Mouse (Mus musculus) spleen, adult 2 months (tissue): Measurements from ENCODE around the gene Wipf1. TPM values are rescaled to one million over a fixed set of nuclear protein-coding genes. Genes with fewer than 3 reads are reported as not detected.

ENCODE experiments used
- DNase-seq, 2 experiments: peaks; one replicate each; pipeline versions ENCODE4 v3.0.0 to v3.0.0-alpha.2; 2012 to 2021; ENCODE audit warnings: low spot score in 2 of 2, low read depth in 1 of 2
- H3K27ac ChIP-seq: fragments of 200-500 bp; 2 replicates; pipeline ENCODE4 v1.5.1; 2012; ENCODE audit warnings: low read length, inconsistent platforms; ENCODE audit not compliant: insufficient read depth
- H3K27me3 ChIP-seq: fragments of 200-500 bp; 2 replicates; pipeline ENCODE4 v1.6.1; 2012; ENCODE audit warnings: mild to moderate bottlenecking, moderate library complexity, low read length, inconsistent platforms; ENCODE audit not compliant: control insufficient read depth, insufficient read depth
- H3K36me3 ChIP-seq: fragments of 200-500 bp; 2 replicates; pipeline ENCODE4 v1.6.1; 2012; ENCODE audit warnings: mild to moderate bottlenecking, low read length, inconsistent platforms; ENCODE audit not compliant: control insufficient read depth, insufficient read depth
- H3K4me1 ChIP-seq: fragments of 200-500 bp; 2 replicates; pipeline ENCODE4 v1.6.1; 2011; ENCODE audit warnings: inconsistent platforms; ENCODE audit not compliant: control insufficient read depth, insufficient read depth, insufficient read length
- H3K4me3 ChIP-seq: fragments of 200-500 bp; 2 replicates; pipeline ENCODE4 v1.5.1; 2011; ENCODE audit warnings: mild to moderate bottlenecking, inconsistent platforms; ENCODE audit not compliant: insufficient read depth, insufficient read length; ENCODE audit errors: extremely low read depth
- CTCF ChIP-seq: fragments of 200-500 bp; IDR thresholded peaks from 2 replicates; pipeline ENCODE4 v1.5.1; 2011; ENCODE audit warnings: mild to moderate bottlenecking, inconsistent platforms; ENCODE audit not compliant: insufficient read depth, insufficient read length, insufficient replicate concordance; ENCODE audit errors: extremely low read depth
- POLR2A ChIP-seq: fragments of 200-500 bp; IDR thresholded peaks from 2 replicates; pipeline ENCODE4 v1.6.1; 2011; ENCODE audit warnings: low read depth, low read length, inconsistent platforms
- WGBS: fragments of 180-500 bp; shearing (Covaris S2); methylation state at CpG from one replicate; pipeline ENCODE4 v1.1.7; 2018; 5-methylcytosine and 5-hydroxymethylcytosine counted together
- polyA plus RNA-seq: library from polyadenylated mRNA; depleted of rRNA; stranded (reverse); fragments of >200 nt; gene quantifications from 2 replicates; pipeline ENCODE4 v1.2.3, GENCODE M21; 2012

Wipf1 gene
- polyA plus RNA-seq, 1 experiment = 58.7 TPM

GRCm38 (mm10) chr2:73456886-73457285 lies 72.6 kb downstream of the Wipf1 start:
- TF ChIP-seq POLR2A (no peak), CTCF (no peak)
- Histone ChIP-seq H3K36me3 (peaks cover 2% of the 10 kb centered on the region), H3K4me3 (no peak overlapping the region), H3K27ac (peak overlapping the region; percentile 81), H3K4me1 (peaks cover 23% of the 10 kb centered on the region; the same call in 1 of the 2 replicates), H3K27me3 (no peaks in the 10 kb centered on the region)
- no peak for DNase-seq
- WGBS = 81% methylated on average over 6 of the region's 6 CpGs

DNA sequence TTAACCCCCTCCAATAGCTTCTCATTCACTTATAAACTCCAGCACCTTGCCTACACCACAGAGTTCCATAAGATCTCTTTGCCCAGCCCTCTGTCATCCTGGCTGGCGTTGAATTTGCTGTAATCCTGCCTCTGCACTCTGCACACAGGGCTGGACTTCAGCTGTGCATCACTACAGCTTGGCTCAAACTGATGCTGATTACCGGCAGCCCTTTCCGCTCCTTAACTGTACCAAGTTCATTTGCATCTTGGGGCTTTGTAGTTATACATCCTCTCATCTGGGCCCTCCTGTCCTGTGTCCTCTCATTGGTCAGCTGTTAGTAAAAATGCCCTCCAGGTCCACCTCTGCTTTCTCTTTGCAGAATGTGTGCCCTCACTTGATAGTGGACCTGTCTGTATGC lies 73.4 kb downstream of the Wipf1 start:
- WGBS = 44% methylated on average over 3 of the region's 3 CpGs
- TF ChIP-seq POLR2A (no peak; the same call in 1 of the 2 replicates), CTCF (no peak)
- Histone ChIP-seq H3K4me3 (peak overlapping the region; percentile 28), H3K27me3 (no peaks in the 10 kb centered on the region), H3K36me3 (peaks cover 2% of the 10 kb centered on the region), H3K4me1 (peaks cover 27% of the 10 kb centered on the region), H3K27ac (peak overlapping the region; percentile 81)
- DNase-seq = peak in 1 of 2 experiments; percentile 37

DNA sequence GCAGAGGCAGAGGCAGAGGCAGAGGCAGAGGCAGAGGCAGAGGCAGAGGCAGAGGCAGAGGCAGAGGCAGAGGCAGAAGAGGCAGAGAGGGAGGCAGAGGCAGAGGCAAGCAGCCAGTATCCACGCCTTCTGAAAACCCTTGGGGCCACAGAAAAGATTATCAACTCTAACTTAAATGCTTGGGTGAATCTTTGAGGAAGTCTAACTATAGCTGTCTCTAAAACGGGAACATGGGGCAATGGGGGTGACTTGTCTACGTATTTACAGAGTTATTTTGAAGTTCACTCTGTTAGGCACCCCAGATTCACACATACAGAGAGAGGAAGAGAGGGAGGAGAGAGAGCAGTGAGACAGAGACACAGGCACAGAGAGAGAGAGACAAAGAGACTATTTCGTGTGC lies 74.0 kb downstream of the Wipf1 start:
- H3K27me3 ChIP-seq = no peaks in the 10 kb centered on the region
- H3K36me3 ChIP-seq = peaks cover 2% of the 10 kb centered on the region
- WGBS = 13% methylated on average over 4 of the region's 4 CpGs
- DNase-seq = peak; percentile 58 to 76
- peaks cover 25% of the 10 kb centered on the region for H3K4me1 ChIP-seq
- peak overlapping the region; percentile 81 for H3K27ac ChIP-seq
- TF ChIP-seq CTCF (no peak), POLR2A (no peak)
- H3K4me3 ChIP-seq = no peak overlapping the region

DNA sequence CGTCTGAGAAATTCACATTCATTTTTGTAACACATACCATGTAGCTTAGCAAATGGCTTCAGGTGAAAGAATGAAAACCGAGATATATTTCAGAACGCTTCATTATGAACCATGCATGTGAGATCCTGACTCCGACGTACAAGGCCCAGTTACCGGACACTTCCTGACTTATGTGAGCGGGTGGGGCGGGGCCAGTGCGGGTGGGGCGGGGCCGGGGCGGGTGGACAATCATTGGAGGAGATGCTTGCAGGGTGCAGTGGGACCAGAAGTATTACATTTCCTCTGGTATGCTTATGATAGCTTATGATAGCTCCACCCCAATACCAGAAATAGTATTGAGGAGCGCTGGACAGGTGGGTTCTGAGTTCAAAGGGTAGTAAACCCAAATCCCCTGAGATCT lies 74.9 kb downstream of the Wipf1 start:
- H3K4me3 ChIP-seq = peak overlapping the region; percentile 7; the same call in 1 of the 2 replicates
- H3K4me1 ChIP-seq = peaks cover 26% of the 10 kb centered on the region
- peak overlapping the region; percentile 95 for H3K27ac ChIP-seq
- peak in 1 of 2 experiments; percentile 29 for DNase-seq
- TF ChIP-seq POLR2A (no peak), CTCF (no peak)
- 53% methylated on average over 13 of the region's 13 CpGs for WGBS
- H3K36me3 ChIP-seq = peaks cover 2% of the 10 kb centered on the region
- no peaks in the 10 kb centered on the region for H3K27me3 ChIP-seq

DNA sequence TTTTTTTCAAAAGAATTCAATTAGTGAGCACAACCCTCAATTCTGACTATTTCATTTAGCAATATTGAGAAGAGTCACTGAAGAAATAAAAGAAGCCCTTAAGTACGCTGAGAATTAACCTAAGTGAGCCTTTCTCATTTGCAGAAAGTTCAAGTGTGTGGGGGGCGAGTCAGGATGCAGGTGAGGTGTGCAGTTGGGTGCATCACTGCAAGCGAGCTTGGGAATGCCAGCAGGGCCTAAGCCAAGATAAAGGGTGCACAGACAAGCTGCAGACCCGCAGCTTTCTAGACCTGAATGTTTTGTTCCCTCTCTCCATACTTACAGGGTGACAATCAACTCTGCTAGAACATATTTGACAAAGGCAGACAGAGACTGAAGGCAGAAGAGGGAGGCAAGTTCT lies 75.3 kb downstream of the Wipf1 start:
- 32% methylated on average over 4 of the region's 4 CpGs for WGBS
- TF ChIP-seq CTCF (no peak), POLR2A (no peak)
- DNase-seq = no peak
- Histone ChIP-seq H3K36me3 (peaks cover 2% of the 10 kb centered on the region), H3K4me1 (peaks cover 26% of the 10 kb centered on the region), H3K27ac (peak overlapping the region; percentile 62), H3K4me3 (peak overlapping the region; percentile 7), H3K27me3 (no peaks in the 10 kb centered on the region)

- peak overlapping the region; percentile 82 for H3K4me3 ChIP-seq
- TF ChIP-seq CTCF (no peak), POLR2A (peak; percentile 77)
Observed at GRCm38 (mm10) chr2:73453717-73454116, 75.8 kb downstream of the Wipf1 start.

GRCm38 (mm10) chr2:73453085-73453484 lies 76.4 kb downstream of the Wipf1 start:
- H3K27ac ChIP-seq = peak overlapping the region; percentile 78
- no peak for DNase-seq
- H3K36me3 ChIP-seq = peaks cover 2% of the 10 kb centered on the region
- 22% methylated on average over 5 of the region's 5 CpGs for WGBS
- H3K4me1 ChIP-seq = peaks cover 26% of the 10 kb centered on the region
- TF ChIP-seq POLR2A (no peak), CTCF (no peak)
- no peaks in the 10 kb centered on the region for H3K27me3 ChIP-seq
- H3K4me3 ChIP-seq = peak overlapping the region; percentile 82

More at GRCm38 (mm10) chr2:73453717-73454116, 75.8 kb downstream of the Wipf1 start:
- H3K4me1 ChIP-seq = peaks cover 26% of the 10 kb centered on the region
- peaks cover 2% of the 10 kb centered on the region for H3K36me3 ChIP-seq
- no peaks in the 10 kb centered on the region for H3K27me3 ChIP-seq
- peak; percentile 67 to 74 for DNase-seq
- H3K27ac ChIP-seq = peak overlapping the region; percentile 78
- WGBS = 7% methylated on average over 4 of the region's 4 CpGs
